Mouse (Mus musculus) C2C12 (cell line): ENCODE data around the gene Olfr976. TPM values are rescaled to one million over a fixed set of nuclear protein-coding genes. Genes with fewer than 3 reads are reported as not detected.
"Not testable (repeated sequence)": the region's sequence is repeated elsewhere in the genome, so short reads cannot be mapped to it uniquely, and the experiment has no call there.

Experiments used
- H3K27me3 ChIP-seq: one replicate; pipeline ENCODE4 v1.6.1; 2011; ENCODE audit not compliant: control insufficient read depth, insufficient read depth, insufficient read length
- H3K36me3 ChIP-seq: one replicate; pipeline ENCODE4 v1.6.1; 2011; ENCODE audit not compliant: control insufficient read depth, insufficient read depth
- H3K4me3 ChIP-seq: one replicate; pipeline ENCODE4 v1.5.1; 2011; ENCODE audit warnings: mild to moderate bottlenecking, control low read depth; ENCODE audit not compliant: poor library complexity, insufficient read depth, severe bottlenecking
- H3K79me2 ChIP-seq: one replicate; pipeline ENCODE4 v1.6.1; 2011; ENCODE audit not compliant: control insufficient read depth, insufficient read depth
- H3K79me3 ChIP-seq: one replicate; pipeline ENCODE4 v1.6.1; 2011; ENCODE audit warnings: low read depth, control low read depth
- H3ac ChIP-seq: one replicate; pipeline ENCODE3; 2011; ENCODE audit warnings: low read depth; ENCODE audit not compliant: control insufficient read depth, insufficient read length
- CEBPB ChIP-seq: IDR thresholded peaks from one replicate; pipeline ENCODE4 v1.6.1; 2011; ENCODE audit warnings: low read depth, mild to moderate bottlenecking, control low read depth, moderate library complexity
- CTCF ChIP-seq: IDR thresholded peaks from one replicate; pipeline ENCODE4 v1.5.1; 2011; ENCODE audit not compliant: control insufficient read depth, insufficient read depth, insufficient read length
- FOSL1 ChIP-seq: IDR thresholded peaks from one replicate; pipeline ENCODE4 v1.8.0; 2011; ENCODE audit warnings: mild to moderate bottlenecking, low read length; ENCODE audit not compliant: poor library complexity, insufficient read depth, severe bottlenecking
- MAX ChIP-seq: IDR thresholded peaks from one replicate; pipeline ENCODE4 v1.6.1; 2011; ENCODE audit warnings: mild to moderate bottlenecking, control low read depth
- MYOD1 ChIP-seq: IDR thresholded peaks from one replicate; pipeline ENCODE4 v1.6.1; 2011; ENCODE audit warnings: low read depth; ENCODE audit not compliant: control insufficient read depth, insufficient read length
- MYOG ChIP-seq: IDR thresholded peaks from one replicate; pipeline ENCODE4 v1.6.1; 2011; ENCODE audit not compliant: control insufficient read depth, insufficient read length; ENCODE audit errors: extremely low read depth
- USF1 ChIP-seq: IDR thresholded peaks from one replicate; pipeline ENCODE4 v1.6.1; 2011; ENCODE audit warnings: low read depth, mild to moderate bottlenecking, control low read depth, moderate library complexity
- long read RNA-seq, 2 experiments: library from polyadenylated mRNA; unstranded; transcript quantifications; one replicate each; pipeline ENCODE4 v2.0.0; 2019 to 2020
- polyA plus RNA-seq: library from polyadenylated mRNA; unstranded; fragments of >200 nt; fragmentation: generic; extraction: Trizol; gene quantifications from one replicate; pipeline ENCODE4 v1.2.1, GENCODE M21; 2012; ENCODE audit warnings: missing spikeins

The Olfr976 gene
- polyA plus RNA-seq, result not detected
- long read RNA-seq, experiment 1, result 0 reads
- long read RNA-seq, experiment 2, result 0 reads

DNA sequence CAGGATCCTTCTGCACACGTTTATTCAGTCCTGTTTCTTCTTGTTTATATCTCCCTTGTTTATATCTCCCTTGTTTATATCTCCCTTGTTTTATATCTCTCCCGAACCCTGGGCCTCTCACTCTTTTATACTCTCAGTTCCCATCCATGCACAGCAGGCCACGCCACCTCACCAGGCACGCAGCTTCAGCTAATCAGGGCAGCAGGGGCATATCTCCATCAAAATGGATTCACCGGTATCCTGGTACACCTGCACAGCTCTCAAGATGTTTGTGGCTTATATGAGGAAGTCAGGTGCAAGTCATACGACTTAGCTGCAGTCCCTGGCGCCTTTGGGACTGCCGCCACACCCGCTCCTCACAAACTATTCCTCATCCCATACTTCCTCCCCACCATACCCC is at the start of gene Olfr976:
TSS of gene Olfr976 (minus strand) at position 101 of the 400 bp plus-strand sequence.
- not testable (repeated sequence) for H3ac ChIP-seq, H3K4me3 ChIP-seq, H3K27me3 ChIP-seq, H3K36me3 ChIP-seq, H3K79me2 ChIP-seq, H3K79me3 ChIP-seq

DNA sequence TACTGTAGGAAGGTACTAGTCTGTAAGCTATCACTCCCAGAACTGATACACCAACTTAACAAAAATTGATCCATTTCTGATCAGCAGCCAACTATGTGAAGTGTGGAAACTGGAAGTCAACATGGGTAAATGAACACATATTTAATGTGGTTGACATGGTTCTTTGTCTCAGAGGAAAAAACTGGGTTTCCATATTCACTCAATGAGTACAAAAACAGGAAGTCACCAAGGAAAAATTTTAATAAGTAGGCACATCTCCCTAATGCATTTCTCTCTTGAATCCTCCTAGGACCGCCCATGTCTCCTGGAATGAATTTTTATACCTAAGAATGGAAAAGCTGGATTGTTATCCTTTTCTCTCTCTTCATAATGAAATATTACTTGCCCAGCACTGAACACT is 48.5 kb upstream of the Olfr976 start, which contains the start of gene Olfr980:
TSS of gene Olfr980 (minus strand) at position 101 of the 400 bp plus-strand sequence.
- H3K36me3 ChIP-seq, result no peaks in the 10 kb centered on the region
- TF ChIP-seq MAX, result no peak
- TF ChIP-seq CEBPB, result no peak
- TF ChIP-seq MYOG, result no peak
- no peak for TF ChIP-seq USF1
- TF ChIP-seq MYOD1, result no peak
- no peak for TF ChIP-seq CTCF
- no peak for TF ChIP-seq FOSL1
- no peaks in the 10 kb centered on the region for H3K79me2 ChIP-seq

DNA sequence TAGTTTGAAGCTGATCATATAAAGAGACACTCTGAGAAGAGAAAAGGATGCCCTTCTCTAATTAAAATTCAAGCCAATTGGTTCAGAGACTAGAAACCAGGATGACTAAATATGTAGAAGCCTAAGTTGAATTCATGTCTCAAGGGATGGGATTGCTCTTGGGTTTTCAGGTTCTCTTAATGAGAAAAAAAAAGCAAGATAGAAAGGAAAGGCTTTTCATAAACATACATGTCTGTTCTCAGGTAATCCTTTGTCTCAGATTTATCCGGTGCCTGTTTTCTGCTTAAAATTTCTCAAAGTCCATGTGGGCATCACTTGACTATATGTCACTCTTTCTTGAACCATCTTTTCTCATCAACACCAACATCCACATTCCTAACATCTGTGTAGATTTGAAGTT is 42.4 kb upstream of the Olfr976 start, which contains the start of gene Olfr979:
TSS of gene Olfr979 (minus strand) at position 101 of the 400 bp plus-strand sequence.
- Histone ChIP-seq H3ac (no peak within 1 kb of the TSS), H3K36me3 (no peaks in the 10 kb centered on the region), H3K79me2 (no peaks in the 10 kb centered on the region), H3K4me3 (no peak within 1 kb of the TSS), H3K27me3 (no peaks in the 10 kb centered on the region), H3K79me3 (no peaks in the 10 kb centered on the region)
- TF ChIP-seq USF1 (no peak), FOSL1 (no peak), MAX (no peak), CTCF (no peak), CEBPB (no peak), MYOG (no peak), MYOD1 (no peak)

More for the DNA sequence above, 48.5 kb upstream of the Olfr976 start, which contains the start of gene Olfr980:
- Histone ChIP-seq H3ac (no peak within 1 kb of the TSS), H3K27me3 (no peaks in the 10 kb centered on the region), H3K4me3 (no peak within 1 kb of the TSS), H3K79me3 (no peaks in the 10 kb centered on the region)

DNA sequence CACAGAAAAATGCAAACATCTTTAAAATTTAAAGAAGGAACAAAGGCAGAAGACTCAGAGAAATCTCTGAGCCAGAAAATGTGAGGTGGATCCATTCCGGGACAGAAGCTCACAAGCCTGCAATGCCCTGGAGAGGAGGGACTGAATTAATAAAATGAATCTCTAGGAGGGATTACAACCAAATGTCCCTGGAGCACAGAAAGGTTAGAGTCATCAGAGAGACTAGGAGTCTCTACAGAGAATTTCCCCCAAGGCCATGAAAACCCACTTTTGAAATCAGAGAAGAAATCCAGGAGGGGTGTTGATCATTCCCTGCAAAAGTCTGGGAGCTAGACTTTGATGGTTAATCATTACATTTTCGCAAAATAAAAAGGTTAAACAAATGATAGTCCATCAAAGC is 30.9 kb upstream of the Olfr976 start, which contains the start of gene Olfr978:
TSS of gene Olfr978 (plus strand) at position 301 of the 400 bp plus-strand sequence.
- Histone ChIP-seq H3K79me2 (no peaks in the 10 kb centered on the region), H3K79me3 (no peaks in the 10 kb centered on the region), H3K36me3 (no peaks in the 10 kb centered on the region), H3K4me3 (no peak within 1 kb of the TSS), H3K27me3 (no peaks in the 10 kb centered on the region), H3ac (no peak within 1 kb of the TSS)
- TF ChIP-seq FOSL1 (no peak), MYOG (no peak)

DNA sequence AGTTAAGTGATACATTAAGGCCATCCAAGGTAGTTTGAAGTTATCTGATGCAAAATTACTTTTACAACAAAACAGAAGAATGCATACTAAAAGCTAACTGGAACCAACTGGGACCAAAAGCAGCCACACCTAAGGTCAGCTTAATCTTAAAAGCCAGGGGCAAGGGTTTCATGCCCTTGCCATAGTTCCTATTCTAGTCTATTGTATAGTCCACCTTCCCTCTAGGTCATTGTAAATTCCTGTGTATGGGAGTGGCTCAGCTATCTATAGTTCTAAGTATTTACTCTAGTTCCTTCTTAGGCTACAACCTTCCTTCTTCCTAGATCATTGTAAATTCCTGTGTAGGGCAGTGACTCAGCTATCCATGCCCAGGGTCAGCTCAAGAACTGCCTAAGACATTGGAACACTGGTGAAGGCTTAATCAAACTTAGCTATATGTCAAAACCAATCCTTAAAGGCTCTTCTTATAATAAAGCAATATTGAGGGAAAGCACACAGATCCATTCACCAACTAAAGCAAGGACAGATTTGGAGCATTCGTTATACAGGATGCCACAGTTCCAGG is 15.7 kb upstream of the Olfr976 start:
- not testable (repeated sequence) for H3K36me3 ChIP-seq, H3ac ChIP-seq, H3K4me3 ChIP-seq, H3K79me2 ChIP-seq, H3K27me3 ChIP-seq, H3K79me3 ChIP-seq

DNA sequence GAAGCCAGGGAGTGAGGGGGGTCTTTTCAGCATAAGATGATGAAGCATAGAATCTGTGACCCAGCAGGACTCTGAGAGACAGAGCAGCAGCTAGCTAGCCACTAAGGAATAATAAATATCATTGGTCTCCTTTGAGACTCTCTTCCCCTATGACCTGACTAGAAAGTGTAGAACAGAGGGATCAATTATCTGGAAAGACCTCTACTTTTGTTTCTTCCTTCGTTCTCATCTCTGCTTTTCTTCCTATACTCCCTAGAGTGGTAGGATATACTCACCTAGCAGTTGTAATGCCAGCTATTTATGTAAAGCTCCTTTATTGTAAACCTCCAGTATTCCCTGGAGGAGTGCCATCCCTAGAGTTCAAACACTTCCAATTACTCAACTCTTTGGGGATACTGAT is 9.0 kb downstream of the Olfr976 start, which contains the start of gene Olfr975:
TSS of gene Olfr975 (minus strand) at position 101 of the 400 bp plus-strand sequence.
- no peak for TF ChIP-seq USF1
- TF ChIP-seq FOSL1, result no peak
- no peak for TF ChIP-seq CEBPB
- TF ChIP-seq MAX, result no peak
- no peak for TF ChIP-seq MYOD1
- no peak for TF ChIP-seq MYOG
- TF ChIP-seq CTCF, result no peak

More for the DNA sequence above, 9.0 kb downstream of the Olfr976 start, which contains the start of gene Olfr975:
- H3K79me2 ChIP-seq, result no peaks in the 10 kb centered on the region
- no peak within 1 kb of the TSS for H3K4me3 ChIP-seq
- no peaks in the 10 kb centered on the region for H3K79me3 ChIP-seq
- no peaks in the 10 kb centered on the region for H3K27me3 ChIP-seq
- no peaks in the 10 kb centered on the region for H3K36me3 ChIP-seq
- H3ac ChIP-seq, result no peak within 1 kb of the TSS
